Mouse (Mus musculus) frontal cortex, postnatal 10 days (tissue): ENCODE measurements around the gene Cdh4.

Experiments used
- DNase-seq, 2 experiments: peaks; one replicate each; pipeline ENCODE4 v3.0.0; 2022; ENCODE audit warnings: low spot score in 2 of 2, mixed read lengths in 1 of 2

Gene Cdh4

GRCm38 (mm10) chr2:179467839-179468445 lies 25.7 kb downstream of the Cdh4 start:
- DNase-seq, result no peak

DNA sequence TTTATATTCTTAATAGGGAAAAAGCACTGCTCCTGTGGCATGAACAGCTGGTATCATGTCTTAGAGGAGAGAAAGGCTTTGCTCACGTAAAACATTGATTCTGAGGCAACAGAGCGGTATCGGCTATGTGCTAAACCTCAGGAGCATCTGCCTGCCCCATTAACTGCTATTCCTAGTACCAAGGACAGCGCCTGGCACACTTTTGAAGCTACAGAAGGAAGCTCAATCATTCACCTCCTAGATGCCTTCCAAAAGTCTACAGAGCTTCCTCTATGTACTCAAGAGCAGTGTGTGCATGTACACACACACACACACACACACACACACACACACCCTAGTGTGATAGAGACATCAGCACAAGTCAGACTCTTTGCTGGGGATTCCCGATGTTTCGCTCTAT lies 34.4 kb downstream of the Cdh4 start:
- no peak for DNase-seq

DNA sequence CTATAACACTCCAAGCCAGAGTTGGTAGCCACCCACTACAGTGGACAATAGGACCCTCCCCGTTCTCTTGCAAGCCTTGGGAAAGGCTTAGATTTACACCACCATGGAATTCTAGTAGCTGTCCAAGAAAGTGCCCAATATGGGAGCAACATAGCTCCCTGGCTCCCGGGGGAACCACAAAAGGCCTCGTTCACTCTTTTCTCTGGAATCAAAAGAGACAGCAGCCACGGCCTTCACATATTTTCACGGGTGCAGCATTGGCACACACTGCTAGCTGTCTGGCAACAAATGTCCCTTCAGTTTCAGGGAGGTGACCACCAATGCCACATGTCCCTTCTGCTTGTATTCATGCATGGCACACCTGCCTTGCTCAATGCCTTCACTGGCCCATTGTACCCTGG lies 38.6 kb downstream of the Cdh4 start:
- no peak for DNase-seq

DNA sequence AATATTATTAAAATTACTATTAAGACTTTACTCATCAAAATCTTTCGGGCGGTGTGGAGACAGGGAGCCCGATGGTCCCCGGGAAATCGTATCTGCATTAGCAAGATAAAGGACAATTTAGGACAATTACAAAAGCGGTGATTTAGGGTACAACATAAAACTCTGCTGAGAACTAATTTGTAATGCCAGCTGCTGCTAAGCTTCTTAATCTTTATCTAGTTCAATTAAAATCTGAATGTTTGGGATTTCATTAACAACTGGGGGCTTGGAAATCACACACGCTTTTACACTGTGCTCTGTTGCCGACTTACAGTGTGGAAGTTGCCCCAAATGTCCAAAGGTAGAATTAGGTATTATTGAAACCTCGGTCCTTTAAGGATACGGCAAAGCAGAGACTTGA lies 39.1 kb downstream of the Cdh4 start:
- no peak for DNase-seq

GRCm38 (mm10) chr2:179488526-179489139 lies 46.4 kb downstream of the Cdh4 start:
- no peak for DNase-seq

- no peak for DNase-seq
These were observed 49.7 kb downstream of the Cdh4 start for GRCm38 (mm10) chr2:179491891-179492290.

- DNase-seq, result no peak
These were observed 52.0 kb downstream of the Cdh4 start for GRCm38 (mm10) chr2:179494276-179494675.

- no peak for DNase-seq
These were observed 68.2 kb downstream of the Cdh4 start for GRCm38 (mm10) chr2:179510439-179510838.

GRCm38 (mm10) chr2:179516559-179516958 lies 74.3 kb downstream of the Cdh4 start:
- no peak for DNase-seq

DNA sequence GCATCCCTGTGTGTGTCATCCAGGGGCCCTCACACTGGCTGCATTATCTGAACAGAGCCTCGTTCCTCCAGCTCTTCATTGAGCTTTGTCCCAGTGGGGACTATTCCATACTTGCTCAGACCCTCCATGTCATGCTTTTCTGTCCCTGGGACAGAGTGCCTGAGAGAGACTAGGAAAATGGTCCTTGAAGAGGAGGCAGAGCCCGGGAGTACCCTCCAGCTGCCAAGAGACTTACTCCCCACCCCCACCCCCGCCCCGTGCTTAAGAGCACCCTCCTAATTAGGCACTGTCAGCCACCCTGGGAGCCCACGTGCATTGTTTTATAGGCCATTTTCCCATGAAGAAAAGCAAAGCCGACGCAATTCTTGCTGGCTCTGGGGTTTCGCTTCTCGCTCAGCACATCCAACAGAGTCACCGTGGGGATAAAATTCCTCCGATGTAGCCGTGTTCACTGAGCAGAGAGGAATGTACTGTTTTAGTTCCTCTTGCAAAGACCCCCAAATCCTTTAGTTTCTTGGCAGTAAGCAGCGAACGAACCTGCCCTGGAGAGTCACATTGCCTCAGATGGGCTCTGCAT lies 76.3 kb downstream of the Cdh4 start:
- no peak for DNase-seq

DNA sequence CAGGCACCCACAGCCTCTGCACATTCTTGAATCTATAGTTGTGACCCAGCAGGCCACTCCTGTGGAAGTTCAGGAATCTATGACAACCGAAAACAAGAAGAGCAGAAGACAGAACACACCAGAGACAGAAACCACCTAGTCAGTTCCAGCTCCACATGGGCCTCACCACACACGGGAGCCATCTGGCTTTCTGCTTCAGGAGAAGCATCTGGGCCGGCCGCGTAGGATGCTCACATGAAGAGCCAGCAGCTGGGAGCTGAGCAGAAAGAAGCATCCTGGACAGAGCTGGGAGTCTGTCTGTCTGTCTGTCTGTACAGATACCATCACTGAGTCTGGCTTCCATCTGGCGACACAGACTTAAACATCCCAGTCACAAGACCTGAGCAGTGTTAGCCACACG lies 76.9 kb downstream of the Cdh4 start:
- DNase-seq, result no peak

DNA sequence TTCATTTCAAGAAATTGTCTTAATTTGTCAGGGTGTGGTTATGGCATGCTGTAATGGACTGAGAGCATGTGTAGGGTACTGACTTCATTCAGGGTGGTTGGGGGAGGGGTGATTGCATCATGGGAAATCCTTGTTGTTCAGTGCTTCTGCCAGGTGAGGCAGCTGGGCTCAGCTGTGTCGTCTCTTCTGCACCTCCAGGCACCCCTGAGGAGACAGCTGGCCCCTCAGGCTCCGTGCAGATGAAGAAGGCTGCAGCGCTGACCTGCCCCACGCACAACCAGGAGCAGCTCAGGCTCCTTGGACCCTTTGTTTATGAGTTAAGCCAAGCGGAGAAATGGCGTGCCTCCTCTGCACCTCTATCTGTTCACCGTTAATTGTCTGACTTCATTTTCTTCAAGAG lies 77.7 kb downstream of the Cdh4 start:
- no peak for DNase-seq

DNA sequence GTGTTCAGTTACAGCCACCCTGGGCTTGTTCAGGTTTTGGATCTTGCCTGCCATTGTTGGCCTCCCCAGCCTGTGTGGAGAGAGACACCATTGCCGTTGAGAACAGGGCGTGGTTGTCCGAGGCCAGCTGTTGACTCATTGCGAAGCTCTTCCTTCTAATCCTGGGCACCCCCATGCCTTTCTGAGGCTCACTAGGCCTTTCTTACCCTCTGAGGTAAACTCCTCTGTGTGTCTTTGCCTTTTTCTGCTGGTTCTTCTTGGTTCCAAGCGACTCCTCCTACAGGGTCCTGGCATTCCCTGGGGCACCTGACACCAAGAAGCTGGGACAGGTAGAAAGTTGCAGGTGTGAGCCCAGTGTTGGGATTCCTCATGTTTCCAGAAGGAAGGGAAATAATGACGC lies 78.7 kb downstream of the Cdh4 start:
- no peak for DNase-seq

GRCm38 (mm10) chr2:179521444-179521843 lies 79.2 kb downstream of the Cdh4 start:
- no peak for DNase-seq

DNA sequence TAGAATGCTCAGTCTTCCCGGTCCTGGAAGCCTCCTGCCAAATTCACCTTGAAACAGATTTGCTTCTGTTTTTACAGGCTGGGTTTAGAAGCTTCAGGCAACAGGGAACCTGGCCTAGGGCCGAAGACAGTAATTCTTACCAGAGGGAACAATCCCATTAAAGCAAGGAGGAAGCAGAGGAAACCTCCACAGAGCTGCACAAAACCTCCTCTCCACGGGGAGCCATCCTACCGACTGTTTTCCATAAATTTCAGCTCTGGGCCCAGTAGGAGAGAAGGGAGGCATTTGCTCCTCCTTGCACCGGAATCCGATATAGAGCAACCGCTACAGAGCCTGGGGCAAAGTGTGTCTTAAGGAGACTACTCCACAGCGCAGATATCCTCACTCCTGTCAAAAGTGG lies 79.9 kb downstream of the Cdh4 start:
- no peak for DNase-seq

GRCm38 (mm10) chr2:179526976-179527375 lies 84.7 kb downstream of the Cdh4 start:
- no peak for DNase-seq

- DNase-seq, result no peak
These were observed 88.3 kb downstream of the Cdh4 start for GRCm38 (mm10) chr2:179530436-179531040.

GRCm38 (mm10) chr2:179533196-179533595 lies 91.0 kb downstream of the Cdh4 start:
- no peak for DNase-seq

DNA sequence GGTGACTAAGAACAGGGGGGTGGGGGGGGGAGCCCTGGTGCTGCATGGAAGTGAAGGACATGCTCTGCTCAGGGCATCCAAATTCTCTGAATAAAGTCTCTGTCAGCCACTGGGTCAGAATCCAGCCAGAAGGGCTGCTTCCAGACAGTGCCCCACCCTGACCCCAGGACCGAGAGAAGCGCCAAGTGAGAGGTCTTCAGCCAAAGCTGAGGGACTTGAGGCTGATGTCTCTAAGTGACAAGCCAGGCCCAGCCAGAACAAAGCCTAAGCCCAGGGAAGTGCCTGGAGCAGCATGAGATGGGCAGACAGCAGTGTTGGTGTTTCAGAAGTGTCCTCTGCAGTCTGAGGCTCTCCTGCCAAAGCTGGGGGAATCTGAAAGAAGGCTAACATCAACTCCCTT lies 91.7 kb downstream of the Cdh4 start:
- no peak for DNase-seq

DNA sequence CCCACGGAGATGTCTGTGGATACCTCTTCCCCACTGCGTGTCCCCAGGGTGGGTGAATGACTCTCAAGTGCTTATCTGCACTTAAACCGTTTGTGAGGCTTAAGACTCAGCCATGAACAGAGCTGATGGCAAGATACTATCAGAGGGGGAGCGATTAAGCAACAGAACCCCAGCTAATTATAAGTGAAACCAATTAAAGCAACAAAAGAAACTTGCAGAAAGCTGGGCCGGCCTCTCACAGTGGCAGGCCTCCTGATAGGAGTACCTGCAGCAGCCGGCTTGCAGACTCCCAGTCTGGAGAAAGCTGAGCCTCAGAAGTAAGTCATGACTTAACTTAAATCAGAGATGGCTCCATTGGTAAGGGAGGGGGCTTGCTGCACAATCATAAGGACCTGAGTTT lies 93.0 kb downstream of the Cdh4 start:
- no peak for DNase-seq

- no peak for DNase-seq
These were observed 94.5 kb downstream of the Cdh4 start for GRCm38 (mm10) chr2:179536762-179537161.

DNA sequence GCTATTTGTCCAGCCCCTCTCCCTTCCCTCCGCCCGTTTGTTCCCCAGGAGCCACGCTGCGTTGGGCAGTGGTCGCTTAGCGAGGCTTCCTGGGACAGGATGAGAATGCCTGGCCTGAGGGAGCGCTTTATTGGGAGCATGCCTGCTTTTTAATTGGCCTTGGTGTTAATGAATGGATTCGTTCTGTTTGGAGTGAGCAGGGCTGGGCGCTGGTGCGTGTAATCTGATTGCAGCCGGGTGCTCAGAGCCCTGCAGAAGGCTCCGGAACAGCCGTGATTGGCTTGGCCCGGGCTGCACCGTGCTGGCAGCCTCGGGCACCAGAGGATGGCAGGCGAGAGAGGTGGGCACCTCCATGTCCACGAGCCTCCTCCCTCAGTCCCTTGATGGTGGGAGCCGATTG lies 95.2 kb downstream of the Cdh4 start:
- peak; percentile 61 to 67 for DNase-seq

DNA sequence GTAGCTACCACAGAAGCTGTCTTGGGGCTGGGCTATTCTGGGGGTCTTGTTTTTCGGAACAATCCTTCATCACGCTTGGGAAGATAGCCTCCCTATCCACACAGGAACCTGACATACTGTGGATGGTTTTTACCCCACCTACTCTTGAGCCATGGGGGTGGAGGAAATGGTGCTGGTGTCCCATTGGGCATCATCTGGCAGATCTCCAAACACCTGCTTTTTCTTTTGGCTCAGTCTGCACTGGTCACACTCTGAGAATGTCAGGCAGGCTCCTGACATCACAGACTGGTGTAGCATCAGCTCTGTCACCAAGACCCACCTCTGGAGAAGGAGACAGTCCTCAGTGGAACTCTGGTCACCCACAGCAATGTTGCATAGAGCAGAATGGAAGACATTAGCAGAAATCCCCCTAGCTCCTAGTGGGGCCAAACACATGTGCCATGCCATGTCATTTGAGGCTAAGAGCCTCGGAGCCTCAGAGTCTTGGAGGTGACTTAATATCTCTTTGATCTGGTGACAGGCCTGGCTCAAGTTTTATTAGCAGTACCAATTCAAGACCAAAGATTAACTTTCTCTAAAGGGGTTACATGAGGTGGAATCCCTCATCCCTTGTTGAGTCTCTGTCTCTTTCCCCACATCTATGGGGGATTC lies 95.7 kb downstream of the Cdh4 start:
- DNase-seq, result no peak
